Mouse (Mus musculus) lung, postnatal 10 days (tissue): ENCODE results near the gene Olfr1393.

Source experiments
- DNase-seq: peaks from one replicate; pipeline ENCODE4 v3.0.0; 2021

Gene Olfr1393

DNA sequence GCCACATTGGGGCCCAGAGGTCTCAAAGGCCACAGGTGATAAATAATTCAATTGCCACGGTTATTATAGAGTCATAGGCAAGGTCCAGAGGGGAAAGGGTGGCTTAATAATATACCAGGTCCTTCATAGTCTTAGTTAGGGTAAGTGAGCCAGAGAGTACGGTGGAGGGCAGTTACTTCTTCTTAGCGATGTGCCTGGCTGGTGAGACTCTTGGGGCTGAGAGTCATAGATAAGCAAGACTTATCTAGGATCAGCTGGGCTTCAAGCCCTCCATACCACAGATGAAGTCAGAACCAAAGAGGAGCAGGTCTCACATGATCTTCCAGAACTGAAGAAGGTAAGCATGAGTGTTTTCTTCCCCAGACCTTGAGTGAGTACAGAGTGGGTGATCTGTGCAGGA lies at the start of gene Olfr1393:
TSS of gene Olfr1393 (plus strand) at position 83 of the 400 bp plus-strand sequence.
- no peak for DNase-seq

DNA sequence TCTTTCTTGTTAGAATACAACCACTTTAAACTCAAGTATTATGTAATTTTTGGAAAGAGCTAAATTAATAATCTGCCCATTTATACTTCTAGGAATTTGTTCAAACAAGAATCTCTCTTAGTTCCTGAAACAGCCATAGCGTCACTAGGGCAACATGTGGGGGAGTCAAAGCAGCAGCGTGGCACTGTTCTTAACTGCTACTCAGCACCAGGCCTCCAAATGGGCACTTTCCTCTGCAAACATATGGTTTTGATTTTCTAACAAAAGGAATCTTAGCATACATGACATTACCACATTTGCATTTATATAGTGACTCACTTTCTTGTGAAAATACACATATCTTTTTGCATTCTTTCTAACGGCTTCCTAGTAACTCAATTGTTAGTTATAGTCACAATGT lies 45.3 kb upstream of the Olfr1393 start:
- no peak for DNase-seq

DNA sequence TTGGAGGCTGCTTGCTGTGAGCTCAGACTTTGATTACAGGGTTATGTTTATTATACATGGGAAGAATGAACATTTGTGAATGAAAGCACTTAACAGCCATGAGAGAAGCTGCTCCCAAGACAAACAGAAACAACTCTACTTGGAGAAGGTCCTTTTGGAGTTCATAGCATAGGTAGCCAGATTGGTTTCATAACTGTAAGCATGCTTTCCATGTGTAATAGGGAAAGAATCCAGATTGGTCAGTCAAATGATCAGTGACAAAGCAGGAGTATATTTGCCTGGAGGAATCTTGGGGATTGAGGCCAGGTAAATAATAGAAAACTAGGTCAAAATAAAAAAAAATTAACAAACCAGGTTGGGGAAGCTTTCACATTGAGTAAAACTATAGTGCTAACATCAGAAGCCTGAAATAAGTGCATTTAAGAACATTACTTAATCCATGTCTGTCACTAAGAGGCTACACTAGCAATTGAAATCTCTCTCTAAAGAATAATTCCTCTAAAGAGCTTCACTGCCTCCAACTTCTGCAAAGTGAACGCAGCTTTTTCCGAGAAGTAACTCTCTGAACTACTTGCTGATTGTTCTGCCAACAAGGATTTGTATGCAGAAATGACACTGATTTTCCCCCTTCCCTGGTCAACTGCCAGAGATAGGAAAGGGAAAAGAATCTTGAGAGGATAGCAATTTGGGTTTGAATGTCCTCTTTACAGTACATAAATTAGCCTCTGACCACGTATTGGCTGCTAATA lies 42.5 kb upstream of the Olfr1393 start:
- no peak for DNase-seq

DNA sequence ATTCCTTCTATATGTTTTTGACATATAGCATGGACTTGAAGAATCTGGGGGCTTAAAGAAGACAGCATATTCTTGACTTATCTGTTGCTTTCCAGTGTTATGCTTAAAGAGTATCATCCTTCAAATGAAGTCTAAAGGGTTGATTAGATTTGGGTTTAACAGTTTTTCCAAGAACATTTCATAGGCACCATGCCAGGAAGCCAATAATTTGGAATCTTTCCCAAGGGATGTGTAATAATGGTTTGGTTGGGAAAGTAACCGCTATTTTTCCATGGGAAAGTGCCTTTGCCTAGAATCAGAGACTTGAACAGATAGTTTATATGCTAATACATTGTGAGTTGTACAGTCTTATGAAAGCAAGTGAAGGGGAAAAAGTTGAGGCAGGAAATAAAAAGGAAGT lies 41.2 kb upstream of the Olfr1393 start:
- peak; percentile 39 for DNase-seq

DNA sequence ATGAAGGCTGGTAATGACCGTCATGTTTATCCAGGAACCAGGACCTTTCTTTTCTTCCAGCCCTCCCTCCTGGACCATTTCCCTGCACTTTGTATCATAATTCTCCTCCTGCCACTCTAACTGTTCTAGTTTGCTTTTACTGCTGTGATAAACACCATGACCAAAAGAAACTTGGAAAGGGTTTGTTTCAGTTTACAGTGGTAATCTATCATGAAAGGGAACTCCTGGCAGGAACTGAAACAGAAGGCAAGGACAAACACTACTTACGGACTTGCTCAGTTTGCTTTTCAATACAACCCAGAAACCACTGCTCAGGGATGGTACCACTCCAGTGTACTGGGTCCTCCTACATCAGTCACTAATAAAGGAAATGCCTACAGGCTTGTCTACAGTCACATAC lies 40.6 kb upstream of the Olfr1393 start:
- no peak for DNase-seq

DNA sequence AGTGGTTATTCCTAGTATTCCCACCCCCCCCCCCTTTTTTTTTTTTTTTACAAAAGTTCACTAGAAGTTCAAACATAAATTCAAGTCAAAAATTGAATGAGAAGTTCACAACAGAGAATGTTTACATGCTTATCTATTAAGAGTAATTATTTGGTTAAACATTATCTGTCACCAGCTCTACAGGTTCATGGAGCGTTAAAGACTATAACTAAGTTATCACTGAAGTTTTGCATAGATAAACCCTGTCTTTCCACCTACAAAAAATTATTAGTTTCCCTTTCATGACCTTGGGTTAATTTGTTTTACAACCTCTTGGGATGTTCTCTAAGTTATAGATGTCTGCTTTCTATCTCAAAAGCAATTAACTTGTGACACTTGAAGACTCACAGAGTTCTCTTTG lies 37.8 kb upstream of the Olfr1393 start:
- DNase-seq, result no peak

DNA sequence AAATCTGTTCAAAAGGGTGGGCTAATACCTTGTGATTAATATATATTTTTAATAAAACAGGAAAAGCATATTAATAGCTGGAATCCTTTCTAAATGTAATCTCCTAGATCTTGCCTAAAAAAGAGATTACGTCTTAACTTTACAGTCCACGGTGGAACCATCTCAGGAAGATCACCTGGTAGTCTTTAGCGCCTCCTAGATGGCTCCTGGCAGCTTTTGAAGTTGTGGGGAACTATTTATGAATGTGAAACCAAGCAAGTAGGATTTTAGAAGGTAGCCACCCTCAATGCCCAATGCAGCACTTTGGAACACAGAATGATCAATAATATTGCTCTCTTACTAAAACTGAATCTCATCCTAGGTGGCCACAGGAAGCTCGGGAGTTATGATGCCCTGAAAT lies 37.2 kb upstream of the Olfr1393 start:
- no peak for DNase-seq

DNA sequence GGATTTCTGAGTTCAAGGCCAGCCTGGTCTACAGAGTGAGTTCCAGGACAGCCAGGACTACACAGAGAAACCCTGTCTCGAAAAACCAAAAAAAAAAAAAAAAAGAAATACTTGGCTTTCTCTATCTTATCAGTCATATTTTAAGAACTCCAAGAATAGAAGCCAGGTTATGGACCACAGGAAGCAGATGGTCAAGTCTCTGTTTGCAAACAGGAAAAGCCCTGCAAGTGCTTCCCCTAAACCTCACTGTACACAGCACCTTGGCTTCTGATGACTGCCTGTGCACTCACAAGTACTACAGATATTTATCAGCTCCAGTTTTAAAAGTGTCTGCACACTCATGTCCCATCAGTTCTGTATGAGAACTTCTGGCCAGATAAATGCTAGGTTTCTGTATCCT lies 36.6 kb upstream of the Olfr1393 start:
- DNase-seq, result peak; percentile 42

DNA sequence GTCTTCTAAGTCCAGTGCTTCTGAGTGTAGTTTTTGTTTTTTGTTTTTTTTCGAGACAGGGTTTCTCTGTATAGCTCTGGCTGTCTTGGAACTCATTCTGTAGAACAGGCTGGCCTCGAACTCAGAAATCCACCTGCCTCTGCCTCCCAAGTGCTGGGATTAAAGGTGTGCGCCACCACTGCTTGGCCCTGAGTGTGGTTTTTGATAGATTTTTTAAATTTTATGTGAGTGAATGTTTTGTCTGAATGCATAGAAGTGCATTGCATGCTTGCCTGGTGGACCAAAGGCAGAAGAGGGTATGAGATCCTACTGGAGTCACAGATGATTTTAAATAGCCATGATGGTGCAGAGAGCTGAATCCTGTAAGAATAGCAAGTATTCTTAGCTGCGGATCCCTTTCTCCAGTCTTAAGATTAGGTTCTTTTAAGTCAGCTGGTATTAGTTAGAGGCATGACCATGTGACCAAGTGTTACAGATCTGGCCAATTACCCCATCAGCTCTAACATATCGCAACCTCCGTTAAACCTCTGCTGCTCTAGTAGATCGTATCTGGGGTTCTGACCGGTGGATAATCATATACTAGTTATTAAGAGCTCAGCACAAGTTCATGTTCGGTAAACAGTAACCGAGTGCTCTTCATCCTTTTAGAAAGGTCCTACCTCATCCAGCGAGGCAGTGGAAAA lies 35.0 kb upstream of the Olfr1393 start:
- DNase-seq, result no peak

DNA sequence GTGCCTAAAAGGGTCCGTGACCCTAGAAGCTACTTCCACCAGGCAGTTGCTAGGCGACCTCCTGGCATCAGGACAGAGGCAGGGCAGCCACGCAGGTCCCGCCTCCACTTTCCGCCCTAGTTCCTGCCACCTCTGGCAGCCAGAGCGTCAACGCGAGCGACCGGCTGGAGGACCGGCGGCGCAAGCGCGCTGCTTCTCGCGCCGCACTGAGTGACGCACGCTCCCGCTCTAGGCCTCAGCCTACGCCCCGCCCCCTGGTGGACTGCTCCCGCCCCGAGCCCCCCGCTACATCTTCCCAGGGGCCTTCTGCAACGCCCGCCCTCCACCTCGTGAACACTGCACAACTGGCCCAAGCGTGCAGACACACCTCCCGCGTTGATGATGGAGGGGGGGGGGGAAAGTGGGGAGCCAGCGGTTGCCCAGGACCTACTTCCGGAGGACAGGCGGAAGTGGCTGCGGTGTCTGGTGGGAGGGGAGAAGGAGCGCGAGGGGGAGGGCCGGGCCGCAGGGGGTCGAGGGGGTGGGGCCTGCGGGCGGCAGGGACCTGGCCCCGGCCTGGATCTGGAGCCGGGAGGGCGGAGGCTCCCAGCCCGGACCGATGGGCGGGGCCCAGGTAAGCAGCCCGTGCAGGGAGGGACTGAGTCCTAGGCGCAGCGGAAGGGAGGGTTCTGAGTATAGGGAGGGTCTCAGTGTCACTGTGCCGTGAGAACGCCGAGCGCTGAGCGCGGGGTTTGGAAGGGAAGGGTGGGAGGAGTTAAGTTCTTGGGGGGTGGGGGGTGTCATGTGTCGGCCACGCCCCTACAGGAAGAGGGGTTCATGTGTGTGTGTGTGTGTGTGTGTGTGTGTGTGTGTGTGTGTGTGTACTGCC lies 34.1 kb upstream of the Olfr1393 start, which contains the start of gene Mgat1:
TSS of gene Mgat1 (plus strand) at position 465 of the 868 bp plus-strand sequence.
- DNase-seq, result peak; percentile 97

DNA sequence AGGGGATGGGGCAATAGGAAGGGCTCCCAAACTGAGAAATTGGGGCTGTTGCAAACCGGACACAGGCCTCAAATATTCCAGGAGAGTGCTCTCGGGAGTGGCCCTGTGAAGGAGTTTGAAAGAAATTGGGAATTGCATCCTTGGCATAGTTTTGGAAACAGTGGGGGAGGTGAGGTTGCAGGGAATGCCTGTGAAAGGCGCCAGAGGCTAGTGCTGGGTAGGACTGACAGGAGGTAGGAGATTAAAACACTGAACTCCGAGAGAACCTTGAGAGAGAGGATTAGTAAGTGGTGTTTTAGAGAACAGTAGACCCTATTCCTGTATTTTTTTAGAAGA lies 33.5 kb upstream of the Olfr1393 start:
- no peak for DNase-seq

DNA sequence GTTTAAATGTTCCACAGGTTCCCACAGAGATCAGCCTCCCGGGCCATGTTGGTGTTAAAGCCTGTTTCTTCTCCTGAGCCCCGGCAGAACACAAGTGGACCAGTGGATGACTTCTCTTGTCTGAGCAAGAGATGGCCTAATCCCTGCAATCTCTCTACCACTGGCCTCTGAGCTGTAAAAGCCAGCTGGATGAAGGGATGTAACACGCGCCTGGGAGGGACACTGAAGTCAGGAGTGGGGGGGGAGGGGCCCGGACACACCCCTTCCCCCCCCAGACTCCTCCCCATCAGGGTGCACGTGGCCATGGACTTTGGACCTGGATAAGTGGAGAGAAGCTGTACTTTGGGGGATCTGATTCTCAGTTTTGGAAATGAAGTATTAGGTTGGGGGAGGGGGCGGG lies 32.9 kb upstream of the Olfr1393 start:
- DNase-seq, result peak; percentile 72

DNA sequence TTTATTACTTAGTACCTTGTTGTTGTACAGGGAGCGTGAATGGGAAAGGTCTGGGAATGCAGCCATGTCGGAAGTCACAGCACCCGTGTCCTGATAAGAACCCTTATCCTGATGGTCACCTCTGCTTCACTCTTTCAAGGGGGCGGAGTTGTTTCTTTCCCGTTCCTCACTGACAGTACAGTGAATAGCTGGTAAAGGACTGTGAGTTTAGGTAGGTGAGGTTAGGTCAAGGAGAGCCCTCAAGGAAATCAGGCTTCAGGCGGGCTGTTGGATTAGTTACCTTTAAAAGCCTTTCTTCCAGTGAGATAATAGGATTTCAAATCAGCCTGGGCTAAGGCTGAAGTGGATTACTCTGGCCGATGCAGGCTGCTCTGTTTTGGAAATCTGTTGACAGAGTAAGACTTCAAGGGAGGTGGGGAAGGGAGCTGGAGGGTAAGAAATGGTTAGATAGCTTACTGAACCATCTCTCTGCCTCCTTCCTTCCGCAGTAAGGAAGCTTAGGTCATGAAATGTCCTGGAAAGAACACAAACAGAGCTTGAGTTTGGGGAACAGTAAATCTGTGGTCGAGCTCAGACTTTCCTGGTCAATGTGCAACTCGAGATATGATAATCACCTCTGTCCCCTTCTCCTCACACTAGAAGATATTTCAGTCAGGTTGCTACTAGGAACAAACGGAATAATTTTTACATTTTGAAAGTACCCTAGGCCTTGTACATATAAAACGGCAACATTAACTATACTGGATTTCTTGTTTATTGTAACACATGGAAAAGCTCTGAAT lies 32.3 kb upstream of the Olfr1393 start:
- peak; percentile 54 for DNase-seq

DNA sequence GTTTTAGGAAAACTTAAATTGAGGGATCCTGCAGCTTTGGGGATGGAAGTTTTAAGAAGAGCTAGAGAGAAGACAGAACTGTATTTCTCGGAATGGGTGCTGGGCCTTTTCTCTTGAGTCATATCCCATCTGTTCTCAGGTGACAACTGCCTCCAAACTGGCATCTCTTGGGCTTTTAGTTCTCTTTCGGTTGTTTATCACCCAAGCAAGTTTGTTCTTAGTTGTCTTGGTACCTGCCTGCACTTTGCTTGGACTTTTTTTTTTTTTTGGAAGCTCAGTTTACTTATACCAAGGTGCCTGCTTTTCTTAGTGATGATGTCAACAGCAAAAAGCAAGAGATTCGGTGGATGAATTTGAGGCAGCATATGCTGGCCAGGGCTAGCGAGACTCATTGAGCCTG lies 31.6 kb upstream of the Olfr1393 start:
- DNase-seq, result no peak

DNA sequence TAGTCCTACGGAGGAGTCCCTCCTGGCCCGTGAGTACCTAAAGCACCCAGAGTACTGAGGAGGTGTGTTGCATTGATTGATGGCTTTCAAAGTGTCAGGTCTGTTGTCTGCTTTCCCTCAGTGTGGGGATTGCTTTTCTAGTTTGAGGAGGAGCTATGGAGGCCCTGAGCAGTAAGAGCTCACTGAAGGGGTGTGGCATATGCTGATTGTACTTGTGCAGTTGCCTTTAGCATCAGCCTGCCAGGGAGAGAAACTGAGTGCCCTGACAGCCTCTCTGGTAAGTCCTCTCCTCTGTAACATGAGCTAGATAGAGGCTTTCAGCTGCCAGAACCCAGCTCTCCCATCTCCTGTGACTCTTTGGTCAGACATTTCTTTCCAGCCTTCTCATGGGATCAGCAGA lies 30.8 kb upstream of the Olfr1393 start:
- DNase-seq, result no peak

DNA sequence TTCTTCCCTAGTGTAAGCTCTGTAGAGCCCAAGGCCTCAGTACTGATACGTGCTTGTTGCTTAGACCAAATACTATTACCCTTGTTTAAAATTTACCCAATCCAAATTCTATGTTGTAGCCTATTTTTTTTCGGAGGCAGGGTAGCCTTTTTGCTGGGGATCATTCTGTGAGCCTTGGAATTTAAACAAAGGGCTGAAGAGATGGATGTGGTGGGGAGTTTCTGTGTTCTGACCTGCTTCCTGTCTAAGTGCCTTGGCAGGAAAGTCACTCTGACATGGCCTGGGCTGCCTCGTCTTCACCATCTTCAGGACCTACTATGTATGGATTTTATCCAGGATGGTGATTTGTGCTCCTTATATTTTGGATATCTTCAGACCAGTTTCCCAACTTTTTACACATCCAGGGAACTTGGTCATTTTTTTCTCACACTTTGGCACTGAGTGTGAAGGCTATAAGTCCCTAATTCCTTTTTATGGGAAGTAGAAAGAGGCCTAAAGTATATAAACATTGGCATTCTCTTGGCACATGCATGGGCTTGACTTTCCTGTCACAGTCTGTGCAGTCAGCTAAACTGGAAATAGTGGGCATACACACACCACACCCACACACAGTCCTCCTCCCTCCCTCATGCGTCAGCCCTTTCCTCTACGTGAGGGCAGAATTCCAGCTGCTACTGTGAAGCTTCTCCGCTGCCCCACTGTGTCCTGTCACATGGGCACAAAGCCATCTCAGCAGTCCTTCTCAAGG lies 29.7 kb upstream of the Olfr1393 start:
- peak; percentile 88 for DNase-seq

DNA sequence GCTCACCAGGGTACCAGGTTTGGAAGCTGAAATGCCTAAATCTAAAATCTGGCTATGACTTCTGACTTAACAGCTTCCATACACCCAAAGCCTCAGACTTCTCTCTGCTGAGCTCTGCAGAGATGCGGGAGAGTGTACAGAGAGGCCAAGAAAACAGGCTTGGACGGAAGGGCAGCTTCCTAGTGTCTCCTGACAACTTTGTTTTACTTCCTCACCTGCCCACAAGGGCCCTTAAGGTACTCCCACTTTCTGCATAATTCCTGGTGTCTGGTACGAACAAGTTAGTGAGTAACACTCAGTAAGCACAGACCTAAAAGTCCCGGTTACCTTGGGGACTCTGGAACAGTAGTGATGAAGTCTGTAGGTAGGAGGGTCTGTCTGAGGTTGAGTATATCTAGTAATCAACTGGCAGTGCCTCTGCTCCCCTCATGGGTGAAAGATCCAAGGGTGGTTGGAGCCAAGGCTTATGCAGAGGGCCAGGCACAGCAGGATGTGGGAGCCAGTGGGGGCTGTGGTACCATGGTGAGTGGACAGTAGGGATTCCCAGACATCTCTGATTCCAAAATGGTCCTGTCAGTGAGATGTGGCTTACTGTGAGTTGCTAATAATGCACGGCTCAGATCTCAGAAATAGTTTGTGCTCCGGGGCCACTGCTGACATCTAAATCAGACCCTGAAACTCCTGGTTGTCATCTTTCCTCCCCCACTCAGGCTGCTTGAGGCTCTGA lies 29.0 kb upstream of the Olfr1393 start:
- DNase-seq, result no peak

DNA sequence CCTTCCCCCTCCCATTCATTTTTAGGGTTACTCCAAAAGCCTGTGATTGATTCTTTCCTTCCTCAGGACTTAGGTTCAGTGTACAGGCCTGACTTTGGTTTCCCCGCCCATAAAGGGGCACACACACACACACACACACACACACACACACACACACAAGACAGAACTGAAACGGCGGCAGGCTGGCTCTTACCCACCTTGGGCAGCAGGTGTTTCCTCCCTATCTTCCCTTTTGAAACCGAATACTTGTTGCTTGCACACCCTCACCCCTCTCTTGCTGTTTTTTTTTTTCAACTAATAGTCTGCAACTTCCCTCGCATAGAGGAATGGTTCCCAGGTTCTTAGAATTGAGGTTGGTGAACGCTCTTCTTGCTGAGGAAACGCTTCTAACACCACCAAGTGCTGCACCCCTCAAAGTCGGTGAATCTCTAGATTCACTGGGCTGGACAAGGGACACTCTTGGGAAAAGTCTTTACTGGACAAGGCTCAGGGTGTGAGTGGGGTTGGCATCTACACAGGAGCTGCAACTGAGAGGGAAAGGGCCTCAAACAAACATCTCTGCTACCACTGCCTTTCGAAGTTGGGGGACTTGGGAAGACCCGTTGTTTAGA lies 28.2 kb upstream of the Olfr1393 start:
- peak; percentile 46 for DNase-seq

DNA sequence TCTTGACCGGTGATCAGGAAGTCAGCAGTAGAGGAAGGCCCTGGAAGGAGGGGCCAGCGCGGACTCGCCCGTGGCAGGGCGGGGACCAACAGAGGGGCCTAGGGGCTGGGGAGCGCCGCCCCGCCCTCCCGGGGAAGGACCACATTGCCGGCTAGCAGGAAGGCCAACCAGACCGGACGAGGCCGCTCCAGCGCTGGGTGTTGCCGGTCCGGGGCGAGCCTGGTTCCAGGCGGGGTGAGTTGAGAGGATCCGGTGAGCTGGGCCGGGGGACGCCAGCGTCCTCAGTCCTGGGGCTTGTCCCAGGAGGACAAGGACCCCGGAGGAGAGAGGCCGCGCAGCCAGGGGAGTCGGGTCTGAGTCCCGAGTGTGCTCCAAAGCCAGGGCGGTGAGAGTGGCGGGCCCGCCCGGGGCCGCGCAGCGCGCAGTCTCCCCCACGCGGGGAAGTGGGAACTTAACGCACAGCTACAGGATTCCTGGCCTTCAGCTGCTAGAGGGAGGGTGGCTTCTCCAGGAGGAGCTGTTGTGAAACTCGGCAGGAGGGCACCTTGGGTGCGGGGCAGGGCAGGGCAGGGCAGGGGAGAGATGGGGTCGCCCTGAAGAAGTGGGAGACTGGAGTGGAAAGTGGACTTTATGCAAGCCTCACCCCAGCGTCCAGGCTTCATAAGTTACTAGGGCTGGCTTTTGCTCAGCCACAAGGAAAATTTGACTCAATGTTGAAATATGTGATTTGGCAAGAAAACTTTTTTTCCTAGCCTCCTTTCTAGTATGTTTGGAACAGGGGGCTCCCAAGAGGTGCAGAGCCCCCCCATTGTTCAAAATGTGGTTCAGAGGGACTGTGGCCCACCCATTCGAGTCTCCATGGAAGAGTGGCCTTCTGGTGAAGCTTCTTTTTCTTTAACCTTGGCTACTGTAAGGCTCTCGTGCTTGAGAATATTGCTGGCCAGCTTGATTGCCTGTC lies 27.4 kb upstream of the Olfr1393 start:
- peak; percentile 96 for DNase-seq

DNA sequence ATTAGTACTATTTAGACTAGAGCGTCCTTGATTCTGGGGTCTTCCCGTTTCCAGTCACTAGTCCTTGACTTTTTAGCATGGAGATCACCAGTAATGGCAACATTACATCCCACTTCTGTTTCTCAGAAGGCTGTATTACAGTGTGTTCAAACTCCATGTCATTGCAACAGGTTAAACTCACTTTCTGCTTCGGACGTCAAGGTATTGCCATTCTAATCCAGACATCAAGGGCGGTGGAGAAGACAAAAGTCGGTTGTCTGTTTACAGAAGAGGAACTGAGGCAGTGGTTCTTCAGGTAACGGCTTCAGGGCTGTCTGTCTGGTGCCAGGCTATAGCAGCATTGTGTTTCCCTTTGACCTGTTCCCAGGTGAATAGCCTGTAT lies 26.7 kb upstream of the Olfr1393 start:
- no peak for DNase-seq
